Mouse (Mus musculus): ENCODE results near the gene Fat3. TPM values are rescaled to one million over a fixed set of nuclear protein-coding genes. Genes with fewer than 3 reads are reported as not detected.
A peak's percentile ranks its signal among the peaks of the same experiment; 100 is the strongest.

The Fat3 gene
- total RNA-seq, 4 experiments from 2014 or later: 37.8 to 40.5 (median 39.8) TPM

- DNase-seq (ENCODE audit: low spot score in 2 of 2): no peak
Observed at GRCm38 (mm10) chr9:16147735-16148134, 353.4 kb downstream of the Fat3 start.

GRCm38 (mm10) chr9:16144684-16145083, 356.4 kb downstream of the Fat3 start:
- DNase-seq (ENCODE audit: low spot score in 2 of 2): no peak

- no peak for DNase-seq (ENCODE audit: low spot score in 2 of 2)
Observed at GRCm38 (mm10) chr9:16139300-16139699, 361.8 kb downstream of the Fat3 start.

GRCm38 (mm10) chr9:16133098-16133497, 368.0 kb downstream of the Fat3 start:
- no peak for DNase-seq (ENCODE audit: low spot score in 2 of 2)

- no peak for DNase-seq (ENCODE audit: low spot score in 2 of 2)
Observed at GRCm38 (mm10) chr9:16132594-16132993, 368.5 kb downstream of the Fat3 start.

GRCm38 (mm10) chr9:16121756-16122155, 379.3 kb downstream of the Fat3 start:
- no peak for DNase-seq (ENCODE audit: low spot score in 2 of 2)

- DNase-seq (ENCODE audit: low spot score in 2 of 2): no peak
Observed at GRCm38 (mm10) chr9:16114821-16115485, 386.1 kb downstream of the Fat3 start.

- DNase-seq (ENCODE audit: low spot score in 2 of 2): peak; percentile 85 to 86
Observed at GRCm38 (mm10) chr9:16113936-16114642, 387.0 kb downstream of the Fat3 start.

GRCm38 (mm10) chr9:16107900-16108299, 393.2 kb downstream of the Fat3 start:
- no peak for DNase-seq (ENCODE audit: low spot score in 2 of 2)

GRCm38 (mm10) chr9:16107386-16107785, 393.7 kb downstream of the Fat3 start:
- DNase-seq (ENCODE audit: low spot score in 2 of 2): no peak

- DNase-seq (ENCODE audit: low spot score in 2 of 2): no peak
Observed at GRCm38 (mm10) chr9:16098553-16098952, 402.5 kb downstream of the Fat3 start.

- DNase-seq (ENCODE audit: low spot score in 2 of 2): no peak
Observed at GRCm38 (mm10) chr9:16093047-16093668, 407.9 kb downstream of the Fat3 start.

GRCm38 (mm10) chr9:16092051-16092967, 408.8 kb downstream of the Fat3 start:
- no peak for DNase-seq (ENCODE audit: low spot score in 2 of 2)

GRCm38 (mm10) chr9:16079292-16079691, 421.8 kb downstream of the Fat3 start:
- no peak for DNase-seq (ENCODE audit: low spot score in 2 of 2)

- DNase-seq (ENCODE audit: low spot score in 2 of 2): no peak
Observed at GRCm38 (mm10) chr9:16074664-16075063, 426.4 kb downstream of the Fat3 start.

GRCm38 (mm10) chr9:16074116-16074515, 427.0 kb downstream of the Fat3 start:
- no peak for DNase-seq (ENCODE audit: low spot score in 2 of 2)

GRCm38 (mm10) chr9:16063447-16063846, 437.6 kb downstream of the Fat3 start:
- DNase-seq (ENCODE audit: low spot score in 2 of 2): no peak

GRCm38 (mm10) chr9:16062472-16062871, 438.6 kb downstream of the Fat3 start:
- DNase-seq (ENCODE audit: low spot score in 2 of 2): no peak

- DNase-seq (ENCODE audit: low spot score in 2 of 2): no peak
Observed at GRCm38 (mm10) chr9:16046686-16047085, 454.4 kb downstream of the Fat3 start.

- no peak for DNase-seq (ENCODE audit: low spot score in 2 of 2)
Observed at GRCm38 (mm10) chr9:16037375-16037774, 463.7 kb downstream of the Fat3 start.

GRCm38 (mm10) chr9:16036346-16036745, 464.7 kb downstream of the Fat3 start:
- DNase-seq (ENCODE audit: low spot score in 2 of 2): peak; percentile 26 to 58
